Comparison of ENCODE assay signal across 9 mouse cellular contexts in the genomic region with DNA sequence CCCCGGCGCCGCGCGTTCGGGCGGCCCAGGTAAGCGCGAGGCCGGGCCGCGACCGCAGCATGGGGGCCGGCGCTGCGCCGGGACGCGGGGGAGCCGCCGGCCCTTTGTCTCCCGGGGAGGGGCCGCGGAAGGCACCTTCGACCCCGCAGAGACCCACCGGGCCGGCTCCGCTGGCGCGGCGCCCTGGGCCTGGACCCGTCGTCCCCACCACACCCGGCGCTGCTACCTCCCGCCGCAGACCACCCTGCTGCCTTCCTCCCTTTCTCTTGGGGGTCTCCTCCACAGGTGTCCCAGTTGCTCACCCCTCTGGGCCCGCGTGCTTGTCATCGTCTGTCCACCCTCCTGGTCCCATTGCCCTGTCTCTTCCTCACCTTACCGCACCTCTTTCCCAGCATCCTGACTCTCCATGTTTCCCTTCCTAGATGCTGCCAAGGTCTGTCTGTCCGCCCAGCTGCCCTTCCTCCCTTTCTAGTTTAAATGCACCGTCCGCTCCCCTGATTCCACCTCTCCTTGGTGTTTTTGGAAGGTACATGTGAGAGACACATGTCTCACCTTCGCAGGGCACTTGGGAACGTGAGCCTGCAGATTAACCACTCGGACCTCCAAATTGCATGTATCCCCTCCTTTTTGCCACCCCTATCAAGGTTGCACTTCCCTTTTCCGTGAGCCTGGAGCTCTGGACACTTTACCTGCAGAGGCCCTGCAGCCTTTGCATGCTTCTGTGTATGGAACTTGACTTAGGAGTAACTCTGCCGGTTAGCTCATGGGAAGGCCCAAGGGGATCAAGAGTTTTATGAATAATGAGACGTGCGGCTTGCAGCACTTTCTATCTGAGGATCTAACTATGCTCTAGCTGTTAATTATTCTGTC. TPM values are rescaled to one million over a fixed set of nuclear protein-coding genes. Genes with fewer than 3 reads are reported as not detected.
DNase-seq lines count a peak whose midpoint lies in the region; ATAC-seq and TF ChIP-seq lines count a peak whose summit lies in the region.
"Had no signal": no experiment of that assay in that cellular context is flagged by ENCODE, and none has a peak within 500 bp of the region (broad histone marks: within the 10 kb centered on the region; RNA-seq: fewer than 3 reads in every experiment).

No protein-coding gene starts in this region.

- no peaks in the 10 kb centered on the region for H3K36me3 ChIP-seq in kidney, adult 2 months (ENCODE audit: control insufficient read depth, insufficient read depth, low read length)
- no peaks in the 10 kb centered on the region for H3K36me3 ChIP-seq in ES-E14 (ENCODE audit: control insufficient read depth, insufficient read depth, low read length, poor library complexity, severe bottlenecking)
- no peaks in the 10 kb centered on the region for H3K36me3 ChIP-seq in embryonic facial prominence, embryonic 12.5 days
- H3K36me3 ChIP-seq in intestine, postnatal 0 days (ENCODE audit: control insufficient read depth, insufficient read depth): no peaks in the 10 kb centered on the region
- H3K36me3 ChIP-seq in myocyte (ENCODE audit: control insufficient read depth, insufficient read depth): no peaks in the 10 kb centered on the region

- H3K9ac ChIP-seq in ES-E14 (ENCODE audit: insufficient read depth, low read depth, low read length, poor library complexity, severe bottlenecking): peak overlapping the region; percentile 82
- H3K9ac ChIP-seq in embryonic facial prominence, embryonic 12.5 days: peak overlapping the region; percentile 93
- peak overlapping the region; percentile 84 for H3K9ac ChIP-seq in intestine, postnatal 0 days (ENCODE audit: low read depth, low read length)

- H3K4me3 ChIP-seq in kidney, adult 2 months (ENCODE audit: insufficient read depth, low read depth, low read length): peak overlapping the region; percentile 78
- peak overlapping the region; percentile 73 to 90 for H3K4me3 ChIP-seq in ES-E14 (ENCODE audit: insufficient read depth in 1 of 2, low read depth in 1 of 2, low read length in 2 of 2, poor library complexity in 1 of 2, severe bottlenecking in 1 of 2)
- peak overlapping the region; percentile 84 for H3K4me3 ChIP-seq in embryonic facial prominence, embryonic 12.5 days
- H3K4me3 ChIP-seq in intestine, postnatal 0 days (ENCODE audit: low read depth, low read length): peak overlapping the region; percentile 85
- peak overlapping the region; percentile 33 for H3K4me3 ChIP-seq in myocyte

- no peak for TF ChIP-seq POLR2A in kidney, adult 2 months (IDR thresholded peaks at IDR 0.05; ENCODE audit: low read depth, low read length)
- no peak for TF ChIP-seq POLR2A in myocyte (IDR thresholded peaks at IDR 0.05; ENCODE audit: insufficient read length, low read depth)

- no peaks in the 10 kb centered on the region for H3K9me3 ChIP-seq in ES-E14 (ENCODE audit: control insufficient read depth, insufficient read depth, low read depth, low read length)
- H3K9me3 ChIP-seq in embryonic facial prominence, embryonic 12.5 days: no peaks in the 10 kb centered on the region
- no peaks in the 10 kb centered on the region for H3K9me3 ChIP-seq in intestine, postnatal 0 days (ENCODE audit: control insufficient read depth)

- H3K4me1 ChIP-seq in kidney, adult 2 months (ENCODE audit: control insufficient read depth, insufficient read depth, low read length): peaks cover 17% of the 10 kb centered on the region
- H3K4me1 ChIP-seq in ES-E14 (ENCODE audit: control insufficient read depth in 2 of 2, insufficient read depth in 2 of 2, low read length in 2 of 2, poor library complexity in 1 of 2): peaks cover 0 to 2% of the 10 kb centered on the region in 2 experiments; a peak in 1 of 4 replicates
- H3K4me1 ChIP-seq in embryonic facial prominence, embryonic 12.5 days: peaks cover 14% of the 10 kb centered on the region
- H3K4me1 ChIP-seq in intestine, postnatal 0 days (replicated peaks; ENCODE audit: control insufficient read depth, insufficient read depth, low read length): peaks cover 6% of the 10 kb centered on the region; the same call in 1 of the 2 replicates

- no peaks in the 10 kb centered on the region for H3K27me3 ChIP-seq in kidney, adult 2 months (replicated peaks; ENCODE audit: control insufficient read depth, insufficient read depth, low read length)
- no peaks in the 10 kb centered on the region for H3K27me3 ChIP-seq in embryonic facial prominence, embryonic 12.5 days
- H3K27me3 ChIP-seq in intestine, postnatal 0 days (replicated peaks; ENCODE audit: control insufficient read depth, insufficient read depth, low read length): no peaks in the 10 kb centered on the region
- no peaks in the 10 kb centered on the region for H3K27me3 ChIP-seq in myocyte (ENCODE audit: control insufficient read depth, insufficient read depth, insufficient read length)

- peak overlapping the region; percentile 8 for H3ac ChIP-seq in myocyte (ENCODE audit: control insufficient read depth, insufficient read length)

- H3K79me2 ChIP-seq in myocyte (ENCODE audit: control insufficient read depth, insufficient read depth): peaks cover 4% of the 10 kb centered on the region

- peak; percentile 18; the same call in 1 of the 2 replicates for ATAC-seq in embryonic facial prominence, embryonic 12.5 days (ENCODE audit: insufficient number of reproducible peaks, insufficient read depth, low FRiP score, low TSS enrichment)
- no peak for ATAC-seq in intestine, postnatal 0 days

- in situ Hi-C loops in ES-E14 (cut with MboI; ENCODE audit: low sequenced_read_pairs in 2 of 2, unreplicated experiment in 2 of 2): no loop called here

- DNase-seq in kidney, adult 2 months: no peak
- no peak for DNase-seq in kidney, postnatal 4 days
- DNase-seq in ES-E14 (ENCODE audit: low read depth, low spot score): no peak
- DNase-seq in left cerebral cortex, adult 11 months (ENCODE audit: low spot score): no peak
- DNase-seq in adrenal gland, adult (ENCODE audit: inconsistent age in 2 of 2, low spot score in 1 of 2): no peak

- TF ChIP-seq CTCF in kidney, adult 2 months (conservative IDR thresholded peaks at IDR 0.05; ENCODE audit: insufficient read depth, insufficient read length, low read depth, low read length): no peak
- TF ChIP-seq CTCF in intestine, postnatal 0 days (IDR thresholded peaks at IDR 0.05; ENCODE audit: low read depth): no peak

- 4% methylated on average over 52 of the region's 52 CpGs for WGBS in kidney, adult 2 months
- WGBS in embryonic facial prominence, embryonic 12.5 days: 3% methylated on average over 35 of the region's 52 CpGs
- 4% methylated on average over 45 of the region's 52 CpGs for WGBS in intestine, postnatal 0 days

- H3K27ac ChIP-seq in kidney, adult 2 months (ENCODE audit: insufficient read depth, low read depth, low read length): no peak overlapping the region
- H3K27ac ChIP-seq in ES-E14 (ENCODE audit: insufficient read depth, low read depth, low read length, poor library complexity, severe bottlenecking): no peak overlapping the region
- peak overlapping the region; percentile 76 for H3K27ac ChIP-seq in embryonic facial prominence, embryonic 12.5 days
- H3K27ac ChIP-seq in intestine, postnatal 0 days (ENCODE audit: low read depth, low read length): peak overlapping the region; percentile 77

- peak overlapping the region; percentile 93 for H3K4me2 ChIP-seq in embryonic facial prominence, embryonic 12.5 days (replicated peaks)
- H3K4me2 ChIP-seq in intestine, postnatal 0 days (replicated peaks; ENCODE audit: low read depth): peak overlapping the region; percentile 98
- peak overlapping the region; percentile 98 for H3K4me2 ChIP-seq in myocyte (ENCODE audit: low read depth)

TF ChIP-seq in ES-E14, 5 proteins besides CTCF, POLR2A, EP300 and RAD21:
- TF ChIP-seq HCFC1 (IDR thresholded peaks at IDR 0.05; ENCODE audit: borderline replicate concordance, insufficient read depth, low read length) (no peak), CHD2 (IDR thresholded peaks at IDR 0.05; ENCODE audit: low read depth, low read length) (no peak), MAFK (IDR thresholded peaks at IDR 0.05; ENCODE audit: insufficient read depth, low read depth, low read length) (no peak), ZNF384 (IDR thresholded peaks at IDR 0.05; ENCODE audit: low read depth, low read length) (no peak), ZC3H11A (IDR thresholded peaks at IDR 0.05; ENCODE audit: borderline replicate concordance, low read depth, low read length) (no peak)

TF ChIP-seq in myocyte, 11 proteins besides CTCF, POLR2A, EP300 and RAD21 (continues in another document):
- no peak for TF ChIP-seq SRF (IDR thresholded peaks at IDR 0.05; ENCODE audit: control insufficient read depth, insufficient read length, low read depth)
- no peak for TF ChIP-seq TCF12 (IDR thresholded peaks at IDR 0.05; ENCODE audit: insufficient read depth, poor library complexity, severe bottlenecking)
- no peak for TF ChIP-seq REST (IDR thresholded peaks at IDR 0.05; ENCODE audit: insufficient read depth, insufficient read length)
- TF ChIP-seq TCF3 (IDR thresholded peaks at IDR 0.05; ENCODE audit: insufficient read length, low read depth): no peak
- TF ChIP-seq CEBPB (IDR thresholded peaks at IDR 0.05; ENCODE audit: insufficient read depth, poor library complexity, severe bottlenecking): no peak
- no peak for TF ChIP-seq POLR2AphosphoS2 (IDR thresholded peaks at IDR 0.05; ENCODE audit: insufficient read length, low read depth)

RNA-seq across cellular contexts. Expression of a gene that starts 0.6 kb away (rescaled TPM):
- 20.5 and 24.4 TPM in 2 replicates for polyA plus RNA-seq in kidney, adult 2 months (2012; rRNA removed)
- 18.3 and 19.0 TPM in 2 replicates for total RNA-seq in ES-E14 (2012; rRNA removed)
- 83.3 and 85.2 TPM in 2 replicates for polyA plus RNA-seq in embryonic facial prominence, embryonic 12.5 days (2016; fragmentation: Nextera tagmentation; extraction: Ambion mirVana)
- 52.8 and 53.5 TPM in 2 replicates for polyA plus RNA-seq in intestine, postnatal 0 days (2015; fragmentation: Nextera tagmentation; extraction: Ambion mirVana)
- polyA plus RNA-seq in myocyte (2012; fragmentation: generic; extraction: Trizol): 19.9 TPM

RNA-seq across cellular contexts. Expression of a gene that starts 33.6 kb away (rescaled TPM):
- 7.7 and 8.6 TPM in 2 replicates for polyA plus RNA-seq in kidney, adult 2 months (2012; rRNA removed)
- 27.0 and 29.1 TPM in 2 replicates for total RNA-seq in ES-E14 (2012; rRNA removed)
- 55.5 and 57.6 TPM in 2 replicates for polyA plus RNA-seq in embryonic facial prominence, embryonic 12.5 days (2016; fragmentation: Nextera tagmentation; extraction: Ambion mirVana)
- 31.7 and 31.9 TPM in 2 replicates for polyA plus RNA-seq in intestine, postnatal 0 days (2015; fragmentation: Nextera tagmentation; extraction: Ambion mirVana)
- 45.5 TPM for polyA plus RNA-seq in myocyte (2012; fragmentation: generic; extraction: Trizol)

RNA-seq across cellular contexts. Expression of a gene that starts 33.6 kb away (rescaled TPM):
- 17.9 and 21.9 TPM in 2 replicates for polyA plus RNA-seq in kidney, adult 2 months (2012; rRNA removed)
- 8.5 and 11.0 TPM in 2 replicates for total RNA-seq in ES-E14 (2012; rRNA removed)
- polyA plus RNA-seq in embryonic facial prominence, embryonic 12.5 days (2016; fragmentation: Nextera tagmentation; extraction: Ambion mirVana): 12.1 and 13.3 TPM in 2 replicates
- polyA plus RNA-seq in intestine, postnatal 0 days (2015; fragmentation: Nextera tagmentation; extraction: Ambion mirVana): 10.8 and 11.0 TPM in 2 replicates
- polyA plus RNA-seq in myocyte (2012; fragmentation: generic; extraction: Trizol): 9.3 TPM

RNA-seq across cellular contexts. Expression of a gene that starts 41.4 kb away (rescaled TPM):
- 0.18 TPM in 1 of 2 replicates, not detected in the other for polyA plus RNA-seq in kidney, adult 2 months (2012; rRNA removed)
- total RNA-seq in ES-E14 (2012; rRNA removed): not detected in 2 replicates
- 0.39 and 0.56 TPM in 2 replicates for polyA plus RNA-seq in embryonic facial prominence, embryonic 12.5 days (2016; fragmentation: Nextera tagmentation; extraction: Ambion mirVana)
- polyA plus RNA-seq in intestine, postnatal 0 days (2015; fragmentation: Nextera tagmentation; extraction: Ambion mirVana): not detected in 2 replicates
- not detected for polyA plus RNA-seq in myocyte (2012; fragmentation: generic; extraction: Trizol)
- total RNA-seq: adrenal gland, adult 18-20 months had no signal

Comparison
In these comparisons a context has a peak if more than half of its experiments do, and no peak if none do; other contexts are left out.
1. H3K27ac ChIP-seq: peak in embryonic facial prominence, embryonic 12.5 days (single experiment) and intestine, postnatal 0 days (single experiment); none in kidney, adult 2 months (single experiment) and ES-E14 (single experiment).
2. H3K4me3 ChIP-seq: peak in every context shown above with its lines; median percentile 85 in intestine, postnatal 0 days; 84 in embryonic facial prominence, embryonic 12.5 days; 82 in ES-E14; 78 in kidney, adult 2 months; 33 in myocyte.
3. Peak in every context shown above with its lines, with median percentiles within 50 percentile points of each other: H3K9ac ChIP-seq and H3K4me2 ChIP-seq.